Mouse (Mus musculus): Measurements from ENCODE around the gene Galnt2.

- no peak for TF ChIP-seq CEBPB (IDR thresholded peaks at IDR 0.05; ENCODE audit: insufficient read depth, poor library complexity, severe bottlenecking)
- TF ChIP-seq POLR2A (IDR thresholded peaks at IDR 0.05; ENCODE audit: insufficient read length, low read depth) = no peak
- TF ChIP-seq USF1 (IDR thresholded peaks at IDR 0.05; ENCODE audit: low read depth) = no peak
- TF ChIP-seq MAX (IDR thresholded peaks at IDR 0.05; ENCODE audit: low read depth) = no peak
- TF ChIP-seq TCF12 (IDR thresholded peaks at IDR 0.05; ENCODE audit: insufficient read depth, poor library complexity, severe bottlenecking) = no peak
Observed at GRCm38 (mm10) chr8:124274441-124275120, 43.4 kb downstream of the Galnt2 start.

All from myocyte (in vitro differentiated cells).